Mouse (Mus musculus): Measurements from ENCODE around the gene B3gnt6. TPM values are rescaled to one million over a fixed set of nuclear protein-coding genes. Genes with fewer than 3 reads are reported as not detected.
A peak's percentile ranks its signal among the peaks of the same experiment; 100 is the strongest.

The B3gnt6 gene
- polyA plus RNA-seq, 1 experiment from 2014 or later = 0.17 TPM

DNA sequence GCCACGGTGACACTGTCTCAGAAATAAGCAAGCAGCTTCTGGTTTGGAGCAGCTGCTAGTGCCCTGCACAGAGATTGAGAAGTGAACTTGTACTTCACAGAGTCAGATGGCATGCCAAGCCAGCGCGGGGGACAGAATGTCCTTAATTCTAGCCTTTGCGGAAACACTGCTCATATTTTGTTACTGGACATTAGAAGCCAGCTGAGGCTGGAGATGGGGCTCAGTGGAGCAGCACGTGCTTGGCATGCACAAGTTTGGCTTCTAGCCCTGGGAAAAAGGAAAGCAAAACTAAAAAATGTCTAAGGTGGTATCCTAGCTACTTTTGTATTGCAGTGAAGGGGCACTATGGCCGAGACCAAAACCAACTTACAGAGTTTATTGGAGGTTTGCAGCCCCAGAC, 14.0 kb downstream of the B3gnt6 start:
- Histone ChIP-seq H3K9me3 (replicated peaks; ENCODE audit: control insufficient read depth, low read length) (no peaks in the 10 kb centered on the region), H3K4me1 (ENCODE audit: control insufficient read depth, insufficient read depth, low read length) (peaks cover 4% of the 10 kb centered on the region; the same call in 1 of the 2 replicates), H3K36me3 (ENCODE audit: control insufficient read depth, insufficient read depth) (no peaks in the 10 kb centered on the region), H3K4me3 (ENCODE audit: low read length) (no peak overlapping the region), H3K27me3 (ENCODE audit: control insufficient read depth, insufficient read depth, low read length) (no peaks in the 10 kb centered on the region), H3K27ac (ENCODE audit: low read length) (no peak overlapping the region), H3K4me2 (ENCODE audit: low read depth, low read length) (no peak overlapping the region), H3K9ac (ENCODE audit: low read length) (no peak overlapping the region)
- WGBS = 74% methylated on average over 6 of the region's 6 CpGs
- ATAC-seq (replicated peaks; ENCODE audit: extremely low read depth, insufficient read depth, low FRiP score) = no peak

DNA sequence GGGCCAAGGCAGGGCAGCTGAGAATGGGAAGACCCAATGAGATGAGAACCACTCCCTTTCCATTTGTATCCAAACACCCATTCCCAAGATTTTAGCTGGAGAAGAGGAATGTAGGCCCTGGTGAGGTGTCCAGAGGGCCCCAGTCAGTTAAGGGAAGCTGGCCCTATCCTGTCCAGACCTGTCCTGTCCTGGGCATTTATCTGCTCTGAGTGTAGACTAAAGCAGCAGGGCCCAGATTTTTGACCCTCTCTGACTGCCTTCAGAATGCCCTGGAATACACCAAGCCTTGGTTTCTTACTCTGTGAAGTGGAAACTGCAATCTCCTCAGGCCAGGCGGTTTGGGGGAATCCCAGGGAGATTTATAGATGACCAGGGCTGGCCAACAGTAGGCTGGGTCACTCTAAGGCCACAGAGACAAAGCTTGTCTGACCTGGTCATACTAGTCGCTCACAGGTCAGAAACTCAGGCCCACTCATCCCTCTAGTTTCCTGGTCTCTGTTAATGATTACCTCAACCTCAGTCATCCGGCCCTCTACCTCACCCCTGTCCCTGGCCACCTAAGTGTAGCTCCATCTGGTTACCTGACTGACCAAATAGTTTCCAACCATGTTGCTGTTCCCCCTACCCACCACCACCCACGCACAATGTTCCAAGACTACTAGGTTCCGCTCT, 20.6 kb downstream of the B3gnt6 start:
- H3K9me3 ChIP-seq (replicated peaks; ENCODE audit: control insufficient read depth, low read length) = no peaks in the 10 kb centered on the region
- H3K27me3 ChIP-seq (ENCODE audit: control insufficient read depth, insufficient read depth, low read length) = no peaks in the 10 kb centered on the region
- peak overlapping the region; percentile 71 for H3K9ac ChIP-seq (ENCODE audit: low read length)
- H3K27ac ChIP-seq (ENCODE audit: low read length) = no peak overlapping the region
- H3K36me3 ChIP-seq (ENCODE audit: control insufficient read depth, insufficient read depth) = no peaks in the 10 kb centered on the region
- ATAC-seq (replicated peaks; ENCODE audit: extremely low read depth, insufficient read depth, low FRiP score) = 0 out of 2 replicates have a peak, but pooled peaks have one; percentile 2
- H3K4me1 ChIP-seq (ENCODE audit: control insufficient read depth, insufficient read depth, low read length) = peaks cover 8% of the 10 kb centered on the region; the same call in 1 of the 2 replicates
- 90% methylated on average over 5 of the region's 5 CpGs for WGBS
- peak overlapping the region; percentile 87 for H3K4me3 ChIP-seq (ENCODE audit: low read length)
- peak overlapping the region; percentile 79 for H3K4me2 ChIP-seq (ENCODE audit: low read depth, low read length)

DNA sequence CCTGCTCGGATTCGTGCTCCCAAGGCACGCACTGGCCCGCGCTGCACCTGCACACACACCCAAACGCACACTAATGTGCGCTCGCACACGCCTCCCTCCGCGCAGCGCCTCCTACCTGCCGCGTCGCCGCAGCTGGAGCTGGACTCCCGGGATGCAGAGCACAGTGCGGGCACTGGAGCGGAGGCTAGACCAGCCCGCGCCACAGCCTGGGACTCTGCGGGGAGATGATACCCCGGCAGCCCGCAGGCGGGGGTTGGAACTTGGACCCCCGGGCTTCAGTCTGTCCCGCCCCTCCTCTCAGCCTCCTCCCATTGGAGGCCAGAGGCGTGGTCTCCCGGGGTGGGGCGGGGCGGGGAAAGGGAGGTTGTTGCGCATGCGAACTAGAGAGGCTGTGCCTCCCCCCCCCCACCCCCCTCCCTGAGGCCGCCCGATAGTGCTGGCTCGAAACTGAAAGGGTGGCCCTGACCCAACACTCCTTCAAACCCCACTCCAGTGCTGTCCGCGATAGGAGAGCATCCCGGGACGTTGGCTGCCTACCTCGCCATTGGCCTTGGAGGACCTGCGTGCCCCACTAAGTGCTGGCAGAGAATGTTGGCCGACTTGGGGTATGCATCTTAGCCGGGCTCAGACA, 21.2 kb downstream of the B3gnt6 start, which contains the start of gene Capn5:
Gene Capn5, minus strand, starts transcription at position 346 of the 631 bp plus-strand sequence.
- Histone ChIP-seq H3K4me3 (ENCODE audit: low read length) (peak within 1 kb of the TSS; percentile 87), H3K4me1 (ENCODE audit: control insufficient read depth, insufficient read depth, low read length) (peaks cover 8% of the 10 kb centered on the region; the same call in 1 of the 2 replicates), H3K27me3 (ENCODE audit: control insufficient read depth, insufficient read depth, low read length) (no peaks in the 10 kb centered on the region), H3K36me3 (ENCODE audit: control insufficient read depth, insufficient read depth) (no peaks in the 10 kb centered on the region), H3K27ac (ENCODE audit: low read length) (no peak within 1 kb of the TSS), H3K9me3 (replicated peaks; ENCODE audit: control insufficient read depth, low read length) (no peaks in the 10 kb centered on the region), H3K4me2 (ENCODE audit: low read depth, low read length) (peak within 1 kb of the TSS; percentile 79), H3K9ac (ENCODE audit: low read length) (peak within 1 kb of the TSS; percentile 71)
- ATAC-seq (replicated peaks; ENCODE audit: extremely low read depth, insufficient read depth, low FRiP score) = peak; percentile 86
- 1% methylated on average over 42 of the region's 44 CpGs for WGBS

DNA sequence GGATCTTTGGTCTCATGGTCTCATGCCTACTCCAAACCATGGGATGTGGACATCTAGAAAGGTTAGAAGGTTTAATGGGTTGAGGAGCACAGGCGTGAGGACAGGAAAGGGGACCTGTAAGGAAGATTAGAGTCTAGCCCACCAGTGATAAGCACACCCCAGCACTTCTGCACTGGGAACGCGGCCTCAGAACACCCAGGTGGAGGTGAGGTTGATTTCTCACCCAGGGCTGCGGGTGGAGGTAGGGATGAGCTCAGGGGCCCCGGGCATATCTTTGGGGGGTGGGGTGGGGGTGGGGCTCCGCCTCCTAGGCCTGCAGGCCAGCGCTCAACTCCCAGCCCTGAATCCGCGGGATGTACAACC, 21.7 kb downstream of the B3gnt6 start:
- H3K9ac ChIP-seq (ENCODE audit: low read length) = peak overlapping the region; percentile 71

DNA sequence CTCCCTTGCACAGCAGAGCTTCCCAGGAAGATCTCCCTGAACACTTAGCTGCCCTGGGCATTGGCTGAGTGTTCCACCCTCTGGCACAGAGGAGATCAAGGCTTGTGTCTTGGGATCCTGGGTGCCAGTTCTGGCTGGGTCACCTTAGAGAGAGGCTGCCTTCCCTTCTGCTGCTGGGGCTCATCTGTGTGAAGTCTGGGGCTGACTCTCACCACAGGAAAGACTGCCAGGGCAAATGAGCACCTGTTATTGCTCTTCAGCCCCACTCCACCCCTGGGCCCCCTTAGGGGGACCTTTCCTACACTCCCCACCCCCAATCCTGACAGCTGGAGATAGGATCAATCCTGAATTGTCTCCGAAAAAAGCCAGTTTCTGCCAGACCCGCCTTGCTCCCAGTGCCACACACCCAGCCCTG, 22.2 kb downstream of the B3gnt6 start:
- WGBS = 43% methylated on average over 2 of the region's 2 CpGs
- no peaks in the 10 kb centered on the region for H3K9me3 ChIP-seq (replicated peaks; ENCODE audit: control insufficient read depth, low read length)
- H3K4me1 ChIP-seq (ENCODE audit: control insufficient read depth, insufficient read depth, low read length) = peaks cover 8% of the 10 kb centered on the region; the same call in 1 of the 2 replicates
- H3K27ac ChIP-seq (ENCODE audit: low read length) = no peak overlapping the region
- H3K9ac ChIP-seq (ENCODE audit: low read length) = peak overlapping the region; percentile 71
- no peaks in the 10 kb centered on the region for H3K36me3 ChIP-seq (ENCODE audit: control insufficient read depth, insufficient read depth)
- peak overlapping the region; percentile 87 for H3K4me3 ChIP-seq (ENCODE audit: low read length)
- ATAC-seq (replicated peaks; ENCODE audit: extremely low read depth, insufficient read depth, low FRiP score) = no peak
- no peaks in the 10 kb centered on the region for H3K27me3 ChIP-seq (ENCODE audit: control insufficient read depth, insufficient read depth, low read length)
- peak overlapping the region; percentile 79 for H3K4me2 ChIP-seq (ENCODE audit: low read depth, low read length)

More for the DNA sequence above, 21.7 kb downstream of the B3gnt6 start:
- ATAC-seq (replicated peaks; ENCODE audit: extremely low read depth, insufficient read depth, low FRiP score) = no peak
- WGBS = 5% methylated on average over 9 of the region's 9 CpGs
- Histone ChIP-seq H3K36me3 (ENCODE audit: control insufficient read depth, insufficient read depth) (no peaks in the 10 kb centered on the region), H3K4me3 (ENCODE audit: low read length) (peak overlapping the region; percentile 87), H3K4me2 (ENCODE audit: low read depth, low read length) (peak overlapping the region; percentile 79), H3K9me3 (replicated peaks; ENCODE audit: control insufficient read depth, low read length) (no peaks in the 10 kb centered on the region), H3K4me1 (ENCODE audit: control insufficient read depth, insufficient read depth, low read length) (peaks cover 8% of the 10 kb centered on the region; the same call in 1 of the 2 replicates), H3K27me3 (ENCODE audit: control insufficient read depth, insufficient read depth, low read length) (no peaks in the 10 kb centered on the region), H3K27ac (ENCODE audit: low read length) (no peak overlapping the region)

DNA sequence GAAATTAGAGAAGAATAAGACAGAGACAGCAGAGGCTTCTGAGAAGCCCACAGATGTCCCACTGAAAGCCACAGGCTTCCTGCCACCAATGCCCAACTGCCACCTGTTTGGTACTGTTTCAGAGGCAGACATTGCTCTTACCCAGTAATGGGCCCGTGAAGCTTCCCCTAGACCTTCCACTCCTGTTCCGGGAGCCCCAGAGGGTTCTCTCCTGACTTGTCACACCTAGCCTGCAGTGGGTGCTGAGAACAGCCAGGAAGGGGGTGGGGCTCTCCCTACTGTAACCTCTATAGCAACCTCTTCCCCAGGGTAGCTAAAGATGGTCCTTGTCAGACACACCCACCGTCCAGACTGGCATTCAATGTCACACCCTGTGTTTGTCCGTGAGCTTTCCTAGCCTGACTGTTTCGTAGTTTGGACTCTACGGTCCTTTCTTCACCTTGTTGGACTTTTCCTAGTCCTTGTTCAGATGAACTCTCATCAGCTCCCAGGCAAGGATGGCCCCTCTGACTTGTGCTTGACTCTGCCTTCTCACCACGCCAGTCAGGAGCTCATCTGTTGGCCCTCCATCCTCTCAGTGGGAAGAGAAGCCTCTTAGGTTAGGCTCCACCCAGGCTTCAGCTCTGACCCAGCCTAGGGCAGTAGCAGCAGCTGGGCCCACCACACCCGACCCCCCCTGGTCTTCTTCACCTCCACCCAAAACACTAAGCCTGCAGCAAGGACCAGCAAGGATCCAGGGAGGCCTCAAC, 22.8 kb downstream of the B3gnt6 start:
- Histone ChIP-seq H3K27me3 (ENCODE audit: control insufficient read depth, insufficient read depth, low read length) (no peaks in the 10 kb centered on the region), H3K27ac (ENCODE audit: low read length) (no peak overlapping the region), H3K4me1 (ENCODE audit: control insufficient read depth, insufficient read depth, low read length) (peaks cover 4% of the 10 kb centered on the region; the same call in 1 of the 2 replicates), H3K36me3 (ENCODE audit: control insufficient read depth, insufficient read depth) (no peaks in the 10 kb centered on the region), H3K9me3 (replicated peaks; ENCODE audit: control insufficient read depth, low read length) (no peaks in the 10 kb centered on the region), H3K4me2 (ENCODE audit: low read depth, low read length) (peak overlapping the region; percentile 79), H3K9ac (ENCODE audit: low read length) (no peak overlapping the region), H3K4me3 (ENCODE audit: low read length) (peak overlapping the region; percentile 87)
- no peak for ATAC-seq (replicated peaks; ENCODE audit: extremely low read depth, insufficient read depth, low FRiP score)
- WGBS = 61% methylated on average over 8 of the region's 8 CpGs

DNA sequence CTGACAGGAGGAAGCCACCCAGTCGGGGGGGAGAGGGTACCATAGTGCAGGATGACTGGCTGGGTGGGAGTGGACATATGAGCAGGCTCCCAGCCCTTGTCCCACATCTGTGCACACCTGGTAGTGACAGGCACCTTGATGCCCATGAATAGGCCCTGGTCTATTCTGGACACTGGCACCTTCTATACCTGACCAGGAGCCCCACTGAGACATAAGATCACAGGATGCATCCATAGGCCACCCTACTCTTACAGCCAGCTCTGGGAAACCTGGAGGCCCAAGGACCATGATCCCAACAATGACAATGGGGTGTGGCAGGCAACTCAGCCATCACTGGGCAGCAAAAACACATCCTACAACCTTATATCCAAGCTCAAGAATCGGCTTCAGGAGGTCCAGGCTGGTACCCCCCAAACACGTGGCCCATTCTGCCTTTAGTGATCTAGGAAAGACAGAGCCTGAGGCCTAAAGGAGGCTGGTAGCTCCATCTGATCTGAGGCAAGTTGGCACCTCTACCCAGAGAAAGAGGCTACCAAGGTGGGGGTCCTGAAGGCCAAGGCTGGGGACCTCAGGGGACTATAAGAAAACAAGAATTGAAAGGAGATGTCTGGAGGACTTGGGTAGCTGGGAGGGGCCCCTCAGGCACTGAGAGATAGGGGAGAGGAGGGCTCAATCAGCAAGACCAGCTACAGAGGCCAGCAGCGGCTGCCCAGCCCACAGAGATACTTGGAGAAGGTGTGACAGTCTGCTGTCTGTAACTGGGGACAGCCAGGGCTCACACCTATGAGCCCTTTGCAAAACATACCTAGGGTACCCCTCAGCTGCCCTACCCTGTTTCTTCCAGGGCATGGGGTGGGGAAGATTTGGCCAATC, 24.2 kb downstream of the B3gnt6 start:
- no peak overlapping the region for H3K27ac ChIP-seq (ENCODE audit: low read length)

DNA sequence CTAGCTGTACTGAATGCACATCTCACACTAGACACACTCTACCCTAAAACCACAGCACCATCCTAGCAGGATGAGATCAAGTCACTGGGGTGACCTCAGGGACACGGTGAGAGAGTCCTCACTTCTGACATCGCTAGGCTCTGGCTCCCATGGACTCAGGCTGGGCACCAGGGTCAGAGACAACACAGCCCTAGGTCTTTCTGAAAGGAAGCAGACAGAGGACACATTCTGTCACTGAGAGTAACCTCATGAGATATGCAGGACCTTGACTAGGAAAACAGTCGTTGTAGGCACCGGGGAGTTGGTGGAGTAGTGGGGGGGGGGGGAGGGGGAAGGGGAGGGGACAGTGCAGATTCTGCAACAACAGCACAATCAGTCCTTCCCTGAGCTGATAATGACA, 25.9 kb downstream of the B3gnt6 start:
- 28% methylated on average over 4 of the region's 4 CpGs for WGBS
- no peaks in the 10 kb centered on the region for H3K9me3 ChIP-seq (replicated peaks; ENCODE audit: control insufficient read depth, low read length)
- H3K4me2 ChIP-seq (ENCODE audit: low read depth, low read length) = no peak overlapping the region
- no peak overlapping the region for H3K9ac ChIP-seq (ENCODE audit: low read length)
- no peak overlapping the region for H3K27ac ChIP-seq (ENCODE audit: low read length)
- H3K36me3 ChIP-seq (ENCODE audit: control insufficient read depth, insufficient read depth) = no peaks in the 10 kb centered on the region
- H3K27me3 ChIP-seq (ENCODE audit: control insufficient read depth, insufficient read depth, low read length) = no peaks in the 10 kb centered on the region
- ATAC-seq (replicated peaks; ENCODE audit: extremely low read depth, insufficient read depth, low FRiP score) = no peak
- H3K4me3 ChIP-seq (ENCODE audit: low read length) = no peak overlapping the region
- peaks cover 9% of the 10 kb centered on the region; the same call in 1 of the 2 replicates for H3K4me1 ChIP-seq (ENCODE audit: control insufficient read depth, insufficient read depth, low read length)

More for the DNA sequence above, 24.2 kb downstream of the B3gnt6 start:
- ATAC-seq (replicated peaks; ENCODE audit: extremely low read depth, insufficient read depth, low FRiP score) = no peak
- peak overlapping the region; percentile 14; the same call in 1 of the 2 replicates for H3K4me2 ChIP-seq (ENCODE audit: low read depth, low read length)
- no peaks in the 10 kb centered on the region for H3K9me3 ChIP-seq (replicated peaks; ENCODE audit: control insufficient read depth, low read length)
- no peak overlapping the region for H3K9ac ChIP-seq (ENCODE audit: low read length)
- no peaks in the 10 kb centered on the region for H3K36me3 ChIP-seq (ENCODE audit: control insufficient read depth, insufficient read depth)
- WGBS = 73% methylated on average over 4 of the region's 4 CpGs
- no peaks in the 10 kb centered on the region for H3K27me3 ChIP-seq (ENCODE audit: control insufficient read depth, insufficient read depth, low read length)
- H3K4me1 ChIP-seq (ENCODE audit: control insufficient read depth, insufficient read depth, low read length) = peaks cover 9% of the 10 kb centered on the region; the same call in 1 of the 2 replicates
- no peak overlapping the region for H3K4me3 ChIP-seq (ENCODE audit: low read length)

Measured in heart, embryonic 16.5 days (tissue).